Mouse (Mus musculus) embryo, embryonic 11.5 days (tissue): ENCODE measurements around the gene Palm2.
"Not testable (repeated sequence)": the region's sequence is repeated elsewhere in the genome, so short reads cannot be mapped to it uniquely, and the experiment has no call there.

Experiments used
- DNase-seq: peaks from one replicate; pipeline ENCODE4 v3.0.0-alpha.2; 2012; ENCODE audit warnings: low read depth, low spot score

The Palm2 gene

DNA sequence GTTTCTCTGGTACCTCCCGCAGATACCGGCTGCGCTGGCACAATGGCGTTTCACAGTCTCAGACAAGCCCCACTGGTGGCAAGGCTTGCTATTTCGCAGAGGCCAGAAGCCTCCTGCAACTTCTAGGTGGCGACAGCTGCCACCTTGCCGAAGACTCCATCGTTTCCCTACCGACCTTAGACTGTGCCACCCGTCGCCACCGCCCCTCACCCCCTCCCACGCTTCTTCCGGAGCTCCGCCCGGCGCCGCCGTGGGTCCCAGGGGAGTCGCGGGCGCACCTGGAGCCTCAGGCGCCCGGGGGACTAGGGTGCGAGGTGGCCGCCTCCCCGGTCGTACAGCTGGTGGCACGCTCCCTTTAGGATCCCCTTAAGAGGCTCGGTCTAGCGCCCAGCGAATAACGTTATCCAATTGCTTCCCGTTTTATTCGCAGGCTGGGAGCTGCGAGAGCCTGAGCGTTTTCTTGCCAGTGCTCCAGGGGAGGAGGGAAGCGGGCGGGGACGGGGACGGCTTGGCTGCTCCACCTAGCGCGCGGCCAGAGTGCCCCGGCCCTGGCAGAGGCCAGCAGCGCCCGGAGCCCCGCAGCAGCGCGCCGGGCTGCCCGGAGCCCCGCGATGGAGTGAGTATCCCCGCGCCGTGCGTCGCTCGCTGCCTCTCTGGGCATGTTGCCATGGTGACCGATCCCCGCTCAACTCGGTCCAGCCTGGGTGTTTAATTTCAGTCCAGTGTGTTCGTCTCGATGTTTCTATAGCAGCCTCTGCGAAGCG is at the start of gene Palm2:
TSS of gene Palm2 (plus strand) at position 307 of the 764 bp plus-strand sequence.
- DNase-seq, result peak; percentile 64

DNA sequence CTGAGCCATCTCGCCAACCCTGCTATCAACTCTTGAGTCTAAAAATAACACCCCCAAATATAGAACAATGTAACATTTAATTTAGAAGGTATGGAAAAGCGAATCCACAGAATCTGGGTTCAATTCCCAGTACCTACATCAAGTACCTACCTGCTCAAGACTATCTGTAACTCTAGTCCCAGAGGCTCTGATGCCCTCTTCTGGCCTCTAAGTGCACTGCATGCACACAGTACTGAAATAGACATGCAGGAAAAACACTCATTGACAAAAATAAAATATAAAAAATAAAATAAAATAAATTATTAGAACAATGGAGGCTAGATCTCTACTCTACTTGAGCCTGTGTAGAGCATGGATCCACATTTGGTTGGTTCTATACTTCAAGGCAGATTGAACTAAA is 49.7 kb upstream of the Palm2 start:
- no peak for DNase-seq

DNA sequence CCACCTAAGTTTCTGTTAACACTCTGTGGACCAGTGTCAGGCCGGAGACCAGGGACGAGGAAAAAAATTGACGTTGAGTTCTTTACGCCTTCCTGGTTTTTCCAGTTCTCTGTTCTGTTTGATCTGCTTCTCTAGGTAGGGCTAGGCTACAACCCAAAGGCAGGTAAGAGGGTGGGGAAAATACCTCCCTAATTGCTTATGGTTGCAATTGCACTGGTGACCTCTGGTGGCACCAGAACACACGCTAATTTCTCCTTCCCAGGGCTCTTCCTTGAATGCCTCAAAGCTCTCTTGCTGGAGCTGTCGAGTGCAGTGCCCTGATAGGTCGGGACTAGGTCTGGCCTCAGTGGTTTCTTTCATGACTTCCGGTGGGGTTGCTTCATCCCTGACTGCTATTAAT is 42.9 kb upstream of the Palm2 start:
- no peak for DNase-seq

DNA sequence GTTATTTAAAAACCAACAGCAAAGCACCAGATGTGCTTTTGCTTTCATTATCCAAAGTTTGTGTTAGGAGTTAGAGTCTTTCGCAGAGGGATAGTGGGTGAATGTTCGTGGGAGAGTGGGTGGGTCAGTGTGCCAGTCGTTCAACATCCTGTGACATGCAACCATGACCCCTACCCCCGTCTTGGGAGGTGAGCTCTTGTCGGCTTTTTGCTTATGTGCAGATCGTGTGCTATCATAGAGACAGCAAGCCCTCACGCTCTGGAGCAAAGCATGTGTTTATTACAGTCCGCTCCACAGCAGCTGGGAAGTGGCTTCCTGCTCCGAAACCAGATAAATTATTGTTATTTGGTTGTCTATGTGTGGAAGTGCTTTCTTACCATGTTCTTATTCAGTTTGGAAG is 37.6 kb upstream of the Palm2 start:
- DNase-seq, result no peak

DNA sequence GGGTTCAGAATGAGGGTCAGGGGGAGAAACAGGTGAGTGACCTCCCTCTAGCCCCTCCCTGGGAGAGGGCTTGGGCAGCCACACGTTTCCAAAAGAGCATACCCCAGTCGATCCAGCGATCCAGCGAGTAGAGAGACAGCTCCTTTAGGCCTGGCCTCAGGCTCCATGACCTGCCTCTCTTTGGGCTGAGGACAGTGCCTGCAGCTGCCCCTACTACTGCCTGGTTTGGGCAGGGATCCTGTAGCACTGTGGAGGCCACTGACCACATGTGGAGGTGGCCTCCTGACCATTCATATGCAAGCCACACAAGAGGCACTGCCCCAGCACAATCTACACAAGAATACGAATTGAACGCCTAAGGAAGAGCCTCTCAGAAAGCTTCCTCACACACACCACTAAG is 21.7 kb upstream of the Palm2 start:
- not testable (repeated sequence) for DNase-seq

DNA sequence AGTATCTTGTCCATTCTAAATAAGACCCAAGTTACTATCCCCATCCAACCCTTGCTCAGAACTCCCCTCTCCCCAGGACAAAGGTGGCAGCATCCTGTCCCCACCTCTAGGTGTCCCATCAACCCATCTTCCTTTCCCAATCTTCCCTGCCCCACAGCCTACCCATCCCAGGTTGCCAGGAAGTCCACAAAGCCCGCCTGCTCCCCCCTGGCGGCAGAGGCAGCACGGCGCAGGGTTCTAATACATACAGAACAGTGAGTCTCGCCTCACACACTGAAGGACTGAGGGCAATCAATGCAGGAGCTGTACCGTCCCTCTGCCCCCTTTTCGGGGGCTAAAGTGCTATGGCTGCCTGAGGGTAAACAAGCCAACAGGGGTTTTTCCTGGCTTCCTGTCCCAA is 21.0 kb upstream of the Palm2 start:
- DNase-seq, result no peak

DNA sequence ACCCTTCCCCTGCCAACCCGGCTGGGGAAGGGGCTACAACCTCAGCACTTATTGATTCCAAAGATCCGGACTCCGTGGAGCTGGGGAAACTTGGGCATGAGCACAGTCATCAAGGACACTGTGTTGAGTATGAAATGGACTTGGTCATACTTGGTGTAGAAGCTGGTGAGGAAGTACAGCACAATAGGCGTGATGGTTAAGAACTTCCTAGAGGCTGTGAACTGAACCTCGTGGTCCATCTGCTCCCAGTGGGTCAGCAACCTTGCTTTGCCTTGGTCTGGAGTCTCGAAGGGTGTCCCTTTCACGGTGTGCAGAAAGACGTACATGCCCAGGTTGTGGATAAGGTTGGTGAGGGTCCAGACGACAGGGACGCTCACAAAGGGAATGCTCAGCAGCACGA is 20.4 kb upstream of the Palm2 start:
- DNase-seq, result not testable (repeated sequence)

DNA sequence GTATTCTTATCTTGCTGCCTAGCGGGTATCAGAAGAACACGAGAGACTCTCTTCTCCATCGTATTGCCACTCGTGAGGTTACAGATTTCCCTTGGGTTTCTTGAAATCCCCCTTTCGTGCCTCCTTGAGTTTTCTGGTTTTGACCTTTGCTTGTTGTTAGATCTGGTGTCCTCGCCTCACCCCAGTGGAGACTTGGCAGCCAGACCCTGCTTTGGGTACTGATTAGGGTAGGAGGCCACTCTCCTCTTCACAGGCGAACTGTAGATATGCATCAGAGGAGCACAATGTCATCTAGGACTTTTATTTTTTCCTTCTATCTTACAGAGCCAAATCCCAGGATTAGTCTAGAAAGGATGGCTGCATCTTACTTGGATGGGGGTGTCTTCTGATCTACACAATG is 10.0 kb upstream of the Palm2 start:
- no peak for DNase-seq

DNA sequence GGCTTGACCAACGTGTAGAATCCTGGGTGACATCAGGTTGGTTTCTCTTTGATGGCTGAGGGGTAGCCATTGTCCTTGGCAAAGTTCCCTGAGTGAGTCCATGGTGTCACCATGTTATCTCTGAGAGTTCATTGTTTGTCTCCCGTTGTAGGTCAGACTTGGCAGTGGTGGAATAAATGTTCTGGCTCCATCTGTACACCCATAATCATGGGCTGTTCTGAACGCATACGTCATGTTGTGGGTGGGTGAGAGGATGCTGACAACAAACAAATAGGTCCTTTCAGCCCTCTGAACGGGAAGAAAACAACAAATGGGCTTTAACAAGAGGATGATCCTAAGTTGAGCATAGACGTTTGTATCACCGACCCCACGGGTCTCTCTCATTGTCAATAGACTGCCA is 5.7 kb upstream of the Palm2 start:
- no peak for DNase-seq

DNA sequence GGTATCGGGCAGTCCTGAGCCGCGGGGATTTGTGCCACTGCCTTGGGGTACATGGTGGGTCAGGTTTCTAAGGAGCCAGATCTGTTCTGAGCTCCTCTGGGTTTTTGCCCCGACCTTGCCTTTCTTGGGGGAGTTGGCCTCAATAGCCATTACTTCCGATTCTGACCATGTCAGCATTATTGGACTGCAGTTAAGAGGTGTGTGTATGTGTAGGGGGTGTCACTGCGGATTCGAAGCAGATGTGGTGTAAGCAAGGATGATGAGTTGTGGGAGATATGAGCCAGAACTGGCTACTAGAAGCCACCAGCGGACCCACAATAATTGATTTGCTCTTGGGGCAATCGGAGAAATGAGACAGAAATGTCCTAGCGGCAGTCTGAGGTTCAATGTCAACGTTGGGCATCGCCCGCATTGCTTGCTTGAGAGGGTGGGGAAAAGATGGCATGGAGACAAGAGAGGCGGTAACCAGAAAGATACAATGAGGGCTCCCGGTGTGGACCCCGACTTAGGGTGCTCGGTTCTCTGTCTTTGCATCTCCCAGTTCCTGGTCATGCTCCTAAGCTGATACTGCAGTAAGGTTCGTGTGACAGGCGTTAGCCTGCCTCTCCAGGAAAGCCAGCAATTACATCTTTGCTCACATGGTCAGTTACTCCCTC is 786 bp downstream of the Palm2 start:
- no peak for DNase-seq

DNA sequence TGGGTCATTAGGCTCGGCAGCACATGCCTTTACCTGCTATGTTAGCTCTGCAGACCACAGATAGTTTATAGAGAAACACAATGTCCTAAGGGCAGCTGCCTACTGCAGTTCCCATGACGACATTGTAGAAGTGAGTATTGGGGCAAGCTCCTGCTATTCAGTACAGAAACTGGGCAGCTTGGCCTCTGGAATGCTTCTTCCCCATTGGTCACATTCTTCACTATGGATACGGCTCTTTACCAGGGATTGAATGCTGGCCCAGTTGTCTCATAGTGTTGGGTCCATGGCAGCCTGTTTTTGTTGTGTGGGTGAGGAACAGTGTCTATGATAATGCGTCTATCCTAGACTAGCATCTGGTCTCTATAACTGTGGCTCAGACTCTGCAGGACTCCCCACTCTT is 2.2 kb downstream of the Palm2 start:
- DNase-seq, result no peak

DNA sequence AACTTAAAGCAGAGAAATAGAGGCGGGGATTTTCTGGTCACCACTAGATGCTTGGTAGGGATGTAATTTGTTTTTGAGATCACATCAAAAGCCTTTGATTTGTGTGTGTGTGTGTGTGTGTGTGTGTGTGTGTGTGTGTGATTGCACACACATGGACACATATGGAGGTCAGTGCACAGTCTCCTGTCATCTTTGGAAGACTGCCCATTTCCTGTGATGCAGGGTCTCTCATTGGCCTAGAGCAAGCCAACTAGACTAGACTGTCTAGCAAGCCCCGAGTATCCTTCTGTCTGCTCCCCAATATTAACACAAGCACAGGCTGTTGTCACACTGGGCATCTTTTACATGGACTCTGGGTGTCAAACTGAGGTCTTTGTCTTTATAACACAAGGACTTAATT is 12.0 kb downstream of the Palm2 start:
- DNase-seq, result no peak

DNA sequence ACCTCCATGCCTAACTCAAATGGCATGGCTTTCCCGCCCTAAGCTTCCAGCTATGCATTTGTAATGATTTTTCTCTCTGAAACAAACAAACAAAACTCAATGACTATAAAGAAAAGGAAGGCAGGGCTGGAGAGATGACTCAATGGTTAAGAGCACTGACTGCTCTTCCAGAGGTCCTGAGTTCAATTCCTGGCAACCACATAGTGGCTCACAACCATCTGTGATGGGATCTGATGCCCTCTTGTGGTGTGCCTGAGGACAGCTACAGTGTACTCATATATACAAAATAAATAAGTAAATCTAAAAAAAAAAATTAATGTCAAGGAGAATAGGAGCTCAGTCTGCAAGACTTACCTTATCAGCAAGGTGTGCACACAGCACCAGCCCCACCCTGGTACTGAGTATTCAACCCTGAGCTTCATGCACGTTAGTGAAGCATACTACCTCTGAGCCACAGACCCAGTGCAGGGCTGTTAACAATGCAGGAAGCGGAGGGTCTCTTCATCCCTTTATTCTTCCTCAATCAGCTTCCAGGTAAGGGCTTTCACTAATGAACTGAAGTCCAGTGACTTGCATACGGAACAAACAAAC is 12.9 kb downstream of the Palm2 start:
- no peak for DNase-seq

DNA sequence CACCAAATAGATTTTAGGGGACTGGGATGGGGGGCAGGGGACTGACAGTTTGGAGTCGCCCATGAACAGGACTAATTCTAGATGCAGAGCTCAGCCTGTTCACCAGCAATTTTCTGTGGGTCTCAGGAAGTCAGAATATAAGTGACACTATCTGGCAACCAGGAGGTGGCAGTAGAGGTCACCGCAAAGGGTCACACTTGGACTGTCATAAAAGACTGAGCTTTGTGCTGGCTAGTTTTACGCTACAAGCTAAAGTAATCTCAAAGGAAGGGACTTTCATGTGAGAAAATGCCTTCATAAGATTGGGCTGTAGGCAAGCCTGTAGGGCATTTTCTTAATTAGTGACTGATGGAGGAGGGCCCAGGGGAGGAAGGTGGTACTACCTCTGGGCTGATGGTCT is 17.8 kb downstream of the Palm2 start:
- peak; percentile 49 for DNase-seq

DNA sequence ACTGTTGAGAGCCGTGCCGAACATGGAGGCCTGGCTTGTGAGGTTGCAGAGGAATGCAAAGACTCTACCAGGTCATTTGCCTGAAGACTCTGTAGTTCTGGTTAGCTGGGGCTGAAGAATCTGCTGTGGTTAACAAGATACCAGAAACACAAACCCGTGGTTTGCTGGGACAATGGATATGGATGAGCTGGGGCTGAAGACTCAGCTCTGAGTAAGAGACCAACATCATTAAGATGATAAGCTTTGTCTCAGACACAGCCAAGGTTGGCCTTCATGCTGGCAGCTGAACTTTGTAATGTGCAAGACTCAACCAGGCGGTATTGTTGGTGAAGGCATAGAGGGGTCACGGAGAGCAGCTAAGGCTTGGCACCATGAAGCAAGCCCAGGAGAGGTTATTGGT is 18.6 kb downstream of the Palm2 start:
- DNase-seq, result no peak

DNA sequence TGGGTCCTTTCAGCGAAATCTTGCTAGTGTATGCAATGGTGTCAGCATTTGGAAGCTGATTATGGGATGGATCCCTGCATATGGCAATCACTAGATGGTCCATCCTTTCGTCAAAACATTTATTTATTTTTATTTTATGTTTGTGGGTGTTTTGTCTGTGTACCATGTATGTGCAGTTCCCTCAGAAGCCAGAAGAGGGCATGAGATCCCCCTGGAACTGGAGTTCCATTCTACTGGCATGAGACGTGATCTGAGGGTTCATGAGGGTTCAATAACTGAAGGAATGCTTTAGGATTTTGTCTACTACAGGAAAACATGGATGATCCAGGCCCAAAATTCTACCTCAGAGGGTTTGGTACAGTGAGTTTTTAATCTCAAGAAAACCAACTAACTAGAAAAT is 28.3 kb downstream of the Palm2 start:
- no peak for DNase-seq

DNA sequence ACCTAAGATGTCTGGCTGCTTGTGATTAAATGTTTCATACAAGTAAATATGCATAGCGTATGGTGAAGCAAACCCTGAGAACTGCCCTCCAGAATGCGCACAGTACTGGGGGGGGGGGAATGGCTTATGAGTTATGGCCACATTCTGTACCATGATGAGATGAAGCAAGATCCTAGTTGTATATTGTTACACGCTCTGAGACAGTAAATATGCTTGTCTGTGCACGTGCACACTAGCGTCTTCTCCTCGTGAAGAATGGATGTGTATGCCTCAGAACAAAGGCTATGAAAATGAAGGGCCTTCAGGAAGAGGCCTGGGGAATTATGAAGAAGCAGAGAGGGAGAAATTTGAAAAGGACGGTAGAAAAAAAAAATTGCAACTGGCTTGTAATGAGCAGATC is 48.4 kb downstream of the Palm2 start:
- DNase-seq, result no peak

DNA sequence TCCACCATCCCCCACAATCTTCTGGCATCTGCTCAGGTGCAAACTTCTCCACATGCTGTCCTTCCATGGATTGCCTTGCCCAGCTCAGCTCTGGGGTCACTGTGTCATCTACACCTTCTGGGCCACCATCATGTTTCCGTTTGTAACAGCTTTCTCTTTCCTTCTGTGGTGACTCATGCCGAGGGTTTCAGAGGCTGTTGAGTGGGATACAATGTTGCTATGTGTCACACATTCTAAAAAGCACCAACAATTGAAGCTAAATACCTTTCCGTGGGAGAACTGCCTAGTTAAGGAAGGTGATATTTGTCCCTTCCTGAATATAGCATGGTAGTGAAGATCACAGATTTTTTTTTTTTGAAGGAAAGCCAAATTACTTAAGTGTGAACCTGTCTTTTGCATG is 52.3 kb downstream of the Palm2 start:
- DNase-seq, result no peak

DNA sequence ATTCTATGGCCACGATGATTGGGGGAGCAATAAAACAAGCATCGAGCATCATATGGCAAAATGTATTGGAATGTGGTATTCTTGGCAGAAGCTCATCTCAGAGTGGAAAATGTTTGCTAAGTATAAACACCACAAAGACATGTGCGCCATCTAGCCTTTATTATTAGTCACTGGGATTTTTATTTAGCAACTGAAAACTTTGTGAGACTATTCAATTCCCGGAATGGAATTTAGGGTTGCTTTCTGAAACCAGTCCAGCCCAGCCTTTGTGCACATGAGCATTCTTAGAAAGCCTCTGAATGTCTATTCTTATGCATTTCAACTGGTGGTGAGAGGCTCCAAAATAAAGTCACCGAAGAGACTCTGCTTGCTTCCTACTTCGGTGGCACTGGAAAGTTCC is 55.8 kb downstream of the Palm2 start:
- no peak for DNase-seq

DNA sequence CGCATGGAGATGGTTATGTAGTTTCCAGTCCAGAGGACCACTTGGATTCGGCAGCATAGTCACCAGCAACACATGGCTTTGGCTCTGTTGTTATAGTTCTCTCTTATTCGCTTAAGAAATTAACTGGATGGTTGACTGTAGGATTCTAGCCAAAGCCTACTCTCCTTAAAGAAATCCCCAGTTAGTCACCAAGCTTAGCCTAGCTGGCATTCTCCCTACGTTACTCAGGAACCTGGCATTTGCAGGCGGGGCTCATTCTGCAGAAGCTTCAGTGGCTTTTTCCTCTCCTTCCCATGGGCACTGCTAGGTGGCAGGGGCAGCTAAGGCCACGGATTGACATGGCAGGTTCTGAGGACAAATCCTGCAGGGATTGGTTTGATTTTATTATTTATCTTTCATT is 70.7 kb downstream of the Palm2 start:
- DNase-seq, result no peak

DNA sequence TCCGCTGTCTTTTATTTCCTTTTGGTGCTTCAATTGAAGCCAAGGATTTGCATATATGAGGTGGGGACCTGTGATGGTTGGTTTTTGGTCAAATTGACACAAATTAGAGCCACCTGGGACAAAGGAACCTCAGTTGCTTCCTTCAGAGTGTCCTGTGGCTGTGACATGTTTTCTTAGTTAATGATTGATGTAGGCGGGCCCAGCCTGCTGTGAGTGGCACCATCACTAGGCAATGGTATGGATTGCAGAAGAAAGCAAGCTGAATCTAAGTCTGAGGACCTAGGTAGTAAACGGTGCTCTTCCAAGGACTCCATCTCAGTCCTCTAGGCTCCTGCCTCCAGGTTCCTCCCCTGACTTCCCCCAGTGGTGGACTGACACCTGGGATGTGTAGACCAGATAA is 76.5 kb downstream of the Palm2 start:
- no peak for DNase-seq

DNA sequence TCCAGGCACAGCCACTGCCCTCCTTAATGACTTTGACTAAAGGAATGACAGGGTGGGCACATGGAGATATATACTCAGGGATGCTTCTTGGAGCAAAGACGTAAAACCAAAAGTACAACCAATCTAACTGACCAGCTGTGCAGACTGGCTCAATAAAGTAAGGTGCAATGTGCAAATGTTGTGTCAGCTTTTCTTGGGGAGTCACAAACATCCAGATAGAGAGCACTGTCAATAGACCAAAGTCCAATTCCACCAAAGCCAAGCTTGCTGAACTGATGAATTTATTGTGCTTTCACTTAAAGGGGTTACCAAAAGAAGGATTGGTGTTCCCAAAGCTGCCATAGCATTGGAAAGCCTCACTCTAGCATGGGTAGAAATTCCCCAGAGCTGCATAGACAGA is 77.7 kb downstream of the Palm2 start:
- DNase-seq, result no peak

DNA sequence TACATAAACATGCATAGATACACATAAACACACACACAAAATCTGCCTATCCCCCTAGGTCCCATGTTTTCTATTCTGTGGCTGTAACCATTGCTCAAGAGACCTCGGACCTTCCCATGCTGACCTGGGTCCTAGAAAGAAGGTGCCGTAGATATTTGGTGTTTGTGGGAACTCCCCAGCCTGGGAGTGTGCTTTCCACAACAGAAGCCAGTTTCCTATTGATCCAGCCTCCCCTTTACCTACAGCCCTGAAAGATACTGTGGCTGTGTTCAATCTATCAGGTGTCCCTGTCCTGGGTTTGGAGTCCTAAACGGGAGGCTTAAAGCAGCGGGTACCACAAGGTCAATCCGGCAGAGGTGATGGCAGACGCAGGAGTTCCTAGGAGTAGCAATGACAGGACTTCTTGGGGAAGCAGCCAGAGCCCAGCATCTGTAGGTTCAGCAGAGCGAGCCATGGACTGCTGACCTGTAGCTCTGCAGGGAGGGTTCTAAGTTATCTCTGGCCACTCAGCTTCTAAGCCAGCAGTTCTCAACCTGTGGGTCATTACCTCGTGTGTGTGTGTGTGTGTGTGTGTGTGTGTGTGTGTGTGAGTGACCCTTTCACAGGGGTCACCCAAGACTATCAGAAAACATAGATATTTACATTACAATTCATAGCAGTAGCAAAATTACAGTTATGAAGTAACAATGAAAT is 79.3 kb downstream of the Palm2 start:
- no peak for DNase-seq
